Mouse (Mus musculus) stomach, embryonic 15.5 days (tissue): ENCODE measurements around the gene Gm49339. TPM values are rescaled to one million over a fixed set of nuclear protein-coding genes. Genes with fewer than 3 reads are reported as not detected.

ENCODE experiments used
- ATAC-seq: fragments of 200-750 bp; cut with Nextera tagmentation; 2 replicates; pipeline ENCODE4 v1.8.0; 2017; ENCODE audit warnings: low read depth, moderate number of reproducible peaks, moderate TSS enrichment; ENCODE audit not compliant: insufficient read depth, low FRiP score
- H3K27ac ChIP-seq: fragments of 300-500 bp; sonication (generic); 2 replicates; pipeline ENCODE4 v1.5.1; 2015; ENCODE audit warnings: mild to moderate bottlenecking, inconsistent platforms
- H3K27me3 ChIP-seq: fragments of 300-500 bp; sonication (generic); replicated peaks from 2 replicates; pipeline ENCODE4 v1.6.1; 2015; ENCODE audit warnings: inconsistent platforms
- H3K36me3 ChIP-seq: fragments of 300-500 bp; sonication (generic); 2 replicates; pipeline ENCODE4 v1.6.1; 2015; ENCODE audit warnings: inconsistent platforms
- H3K4me1 ChIP-seq: fragments of 300-500 bp; sonication (generic); 2 replicates; pipeline ENCODE4 v1.6.1; 2015; ENCODE audit warnings: inconsistent platforms
- H3K4me2 ChIP-seq: fragments of 300-500 bp; sonication (generic); 2 replicates; pipeline ENCODE4 v1.6.1; 2015; ENCODE audit warnings: mild to moderate bottlenecking, inconsistent platforms
- H3K4me3 ChIP-seq: fragments of 300-500 bp; sonication (generic); replicated peaks from 2 replicates; pipeline ENCODE4 v1.5.1; 2015; ENCODE audit warnings: inconsistent platforms
- H3K9ac ChIP-seq: fragments of 300-500 bp; sonication (generic); 2 replicates; pipeline ENCODE4 v1.6.1; 2015; ENCODE audit warnings: inconsistent platforms
- H3K9me3 ChIP-seq: fragments of 300-500 bp; sonication (generic); 2 replicates; pipeline ENCODE4 v1.6.1; 2016; ENCODE audit warnings: inconsistent platforms
- WGBS: fragments of 180-500 bp; shearing (Covaris S2); methylation state at CpG from one replicate; pipeline ENCODE4 v1.1.7; 2015; 5-methylcytosine and 5-hydroxymethylcytosine counted together
- polyA plus RNA-seq: library from polyadenylated mRNA; unstranded; fragments of >200 nt; fragmentation: Nextera tagmentation; extraction: Ambion mirVana; gene quantifications from 2 replicates; pipeline ENCODE4 v1.2.1, GENCODE M21; 2015

Gm49339 gene
- polyA plus RNA-seq, 1 experiment from 2014 or later = 0.82 TPM

GRCm38 (mm10) chr10:51526633-51527032 lies 46.2 kb downstream of the Gm49339 start:
- Histone ChIP-seq H3K4me2 (no peak overlapping the region), H3K27ac (no peak overlapping the region), H3K9ac (no peak overlapping the region), H3K9me3 (no peaks in the 10 kb centered on the region), H3K27me3 (no peaks in the 10 kb centered on the region), H3K36me3 (no peaks in the 10 kb centered on the region), H3K4me1 (no peaks in the 10 kb centered on the region), H3K4me3 (no peak overlapping the region)
- ATAC-seq = no peak
- 70% methylated on average over 4 of the region's 4 CpGs for WGBS

DNA sequence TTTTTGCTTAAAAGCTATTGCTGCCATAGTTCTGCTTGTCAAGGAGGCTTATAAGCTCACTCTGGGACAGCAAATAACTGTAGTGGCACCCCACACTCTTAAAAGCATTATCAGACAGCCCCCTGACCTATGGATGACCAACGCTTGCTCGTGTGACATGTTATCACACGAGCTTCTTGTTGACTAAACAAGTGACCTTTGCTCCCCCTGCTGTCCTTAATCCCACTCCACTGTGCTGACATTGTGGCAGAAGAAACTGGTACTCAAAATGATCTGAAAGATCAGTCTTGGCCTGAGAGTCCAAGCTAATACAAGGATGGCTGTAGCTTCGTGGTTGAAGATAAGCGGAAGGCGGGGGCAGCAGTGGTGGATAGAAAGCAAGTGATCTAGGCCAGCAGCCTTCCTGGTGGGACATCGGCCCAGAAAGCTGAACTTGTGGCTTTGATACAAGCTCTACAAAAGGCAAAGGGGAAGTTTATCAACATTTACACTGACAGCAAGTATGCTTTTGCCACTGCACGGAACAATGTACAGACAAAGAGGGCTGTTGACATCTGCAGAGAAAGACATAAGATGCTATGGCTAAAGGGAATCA lies 48.5 kb downstream of the Gm49339 start:
- H3K27ac ChIP-seq = no peak overlapping the region
- no peaks in the 10 kb centered on the region for H3K27me3 ChIP-seq
- no peaks in the 10 kb centered on the region for H3K36me3 ChIP-seq
- no peak for ATAC-seq
- no peak overlapping the region for H3K4me2 ChIP-seq
- no peaks in the 10 kb centered on the region for H3K9me3 ChIP-seq
- no peaks in the 10 kb centered on the region for H3K4me1 ChIP-seq
- no peak overlapping the region for H3K9ac ChIP-seq
- H3K4me3 ChIP-seq = no peak overlapping the region
- 47% methylated on average over 8 of the region's 8 CpGs for WGBS

- 61% methylated on average over 3 of the region's 3 CpGs for WGBS
- ATAC-seq = no peak
Measured at GRCm38 (mm10) chr10:51529497-51529896, 49.1 kb downstream of the Gm49339 start.

DNA sequence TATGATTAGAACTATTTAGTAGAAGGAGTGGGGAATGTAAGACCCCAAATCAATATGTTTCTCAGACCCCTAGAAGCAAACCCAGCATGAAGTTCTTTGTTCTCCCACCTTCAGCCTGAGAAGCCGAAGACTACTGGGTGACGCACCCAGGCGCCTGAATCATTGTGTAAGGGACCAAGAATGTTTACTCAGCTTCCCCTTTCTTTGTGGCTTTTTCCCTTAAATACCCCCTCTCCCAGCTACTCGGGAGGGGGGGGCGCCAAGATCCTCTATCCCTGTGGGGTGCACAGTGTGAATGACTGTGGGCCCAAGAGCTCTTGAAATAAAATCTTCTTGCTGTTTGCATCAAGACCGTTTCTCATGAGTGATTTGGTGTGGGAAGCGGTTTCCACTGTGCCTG lies 50.4 kb downstream of the Gm49339 start:
- Histone ChIP-seq H3K27me3 (no peaks in the 10 kb centered on the region), H3K4me1 (no peaks in the 10 kb centered on the region), H3K36me3 (no peaks in the 10 kb centered on the region), H3K27ac (no peak overlapping the region), H3K4me2 (no peak overlapping the region), H3K9ac (no peak overlapping the region), H3K4me3 (no peak overlapping the region), H3K9me3 (no peaks in the 10 kb centered on the region)
- WGBS = 83% methylated on average over 7 of the region's 7 CpGs
- ATAC-seq = no peak

More at GRCm38 (mm10) chr10:51529497-51529896, 49.1 kb downstream of the Gm49339 start:
- no peaks in the 10 kb centered on the region for H3K9me3 ChIP-seq
- no peaks in the 10 kb centered on the region for H3K27me3 ChIP-seq
- H3K9ac ChIP-seq = no peak overlapping the region
- no peaks in the 10 kb centered on the region for H3K4me1 ChIP-seq
- H3K4me2 ChIP-seq = no peak overlapping the region
- no peak overlapping the region for H3K4me3 ChIP-seq
- H3K36me3 ChIP-seq = no peaks in the 10 kb centered on the region
- no peak overlapping the region for H3K27ac ChIP-seq

Other genes with a start within 250 kb of the Gm49339 start
- gene Lilr4b, start within 50 bp of the Gm49339 start, polyA plus RNA-seq = 1.8 and 2.1 TPM in 2 replicates
- 5.1 and 5.4 TPM in 2 replicates for gene Lilrb4a, start 10.3 kb downstream of the Gm49339 start, polyA plus RNA-seq
- 30.6 and 32.0 TPM in 2 replicates for gene Fam162b, start 109.9 kb downstream of the Gm49339 start, polyA plus RNA-seq
- gene Gprc6a, start 150.8 kb downstream of the Gm49339 start, polyA plus RNA-seq = 0.05 and 0.10 TPM in 2 replicates
- 1.4 and 2.8 TPM in 2 replicates for gene Rfx6, start 197.1 kb downstream of the Gm49339 start, polyA plus RNA-seq